Mouse (Mus musculus): ENCODE data around the gene Oxld1. TPM values are rescaled to one million over a fixed set of nuclear protein-coding genes. Genes with fewer than 3 reads are reported as not detected.

Gene Oxld1
- total RNA-seq (2014; rRNA removed; ENCODE audit: low replicate concordance) (69.2 and 85.3 TPM in 2 replicates), polyA plus RNA-seq (2015; fragmentation: Nextera tagmentation; extraction: Ambion mirVana) (40.1 and 45.3 TPM in 2 replicates)

- Histone ChIP-seq H3K4me1 (ENCODE audit: control insufficient read depth, insufficient read depth) (peaks cover 7% of the 10 kb centered on the region), H3K4me3 (ENCODE audit: low read depth, low read length) (peak within 1 kb of the TSS; percentile 81), H3K36me3 (replicated peaks; ENCODE audit: control insufficient read depth, insufficient read depth, low read length) (peaks cover 22% of the 10 kb centered on the region), H3K9me3 (replicated peaks; ENCODE audit: control insufficient read depth, low read length) (no peaks in the 10 kb centered on the region), H3K27me3 (ENCODE audit: control insufficient read depth, insufficient read depth, low read length) (no peaks in the 10 kb centered on the region), H3K4me2 (ENCODE audit: low read depth, low read length) (peak within 1 kb of the TSS; percentile 97), H3K9ac (replicated peaks; ENCODE audit: low read depth, low read length) (peak within 1 kb of the TSS; percentile 73), H3K27ac (ENCODE audit: low read depth) (peak within 1 kb of the TSS; percentile 88)
- DNase-seq (ENCODE audit: low spot score) (peak; percentile 93), ATAC-seq (ENCODE audit: insufficient read depth, low read depth) (peak; percentile 92)
- TF ChIP-seq EP300 (IDR thresholded peaks at IDR 0.05; ENCODE audit: low read depth) (no peak), CTCF (IDR thresholded peaks at IDR 0.05; ENCODE audit: low read depth) (no peak)
- 4% methylated on average over 62 of the region's 62 CpGs for WGBS
These were observed at the start of gene Oxld1, which contains the start of gene Ccdc137 for GRCm38 (mm10) chr11:120457772-120458751. Gene Oxld1 (minus strand): TSS chr11:120458068. Gene Ccdc137 (plus strand): TSS chr11:120458115.

GRCm38 (mm10) chr11:120506899-120507298 is 49.0 kb upstream of the Oxld1 start:
- 57% methylated on average over 4 of the region's 4 CpGs for WGBS
- ATAC-seq (ENCODE audit: insufficient read depth, low read depth) (peak; percentile 65), DNase-seq (ENCODE audit: low spot score) (peak; percentile 76)
- Histone ChIP-seq H3K4me2 (ENCODE audit: low read depth, low read length) (no peak overlapping the region), H3K9ac (replicated peaks; ENCODE audit: low read depth, low read length) (no peak overlapping the region), H3K27ac (ENCODE audit: low read depth) (no peak overlapping the region), H3K27me3 (ENCODE audit: control insufficient read depth, insufficient read depth, low read length) (no peaks in the 10 kb centered on the region), H3K4me3 (ENCODE audit: low read depth, low read length) (no peak overlapping the region), H3K4me1 (ENCODE audit: control insufficient read depth, insufficient read depth) (peaks cover 9% of the 10 kb centered on the region; the same call in 1 of the 2 replicates), H3K9me3 (replicated peaks; ENCODE audit: control insufficient read depth, low read length) (no peaks in the 10 kb centered on the region), H3K36me3 (replicated peaks; ENCODE audit: control insufficient read depth, insufficient read depth, low read length) (no peaks in the 10 kb centered on the region)
- TF ChIP-seq CTCF (IDR thresholded peaks at IDR 0.05; ENCODE audit: low read depth) (peak; percentile 48), EP300 (IDR thresholded peaks at IDR 0.05; ENCODE audit: low read depth) (no peak)

- ATAC-seq (ENCODE audit: insufficient read depth, low read depth) (no peak), DNase-seq (ENCODE audit: low spot score) (no peak)
- 84% methylated on average over 3 of the region's 3 CpGs for WGBS
- H3K4me2 ChIP-seq (ENCODE audit: low read depth, low read length), result no peak overlapping the region
- no peak for TF ChIP-seq EP300 (IDR thresholded peaks at IDR 0.05; ENCODE audit: low read depth)
- no peak for TF ChIP-seq CTCF (IDR thresholded peaks at IDR 0.05; ENCODE audit: low read depth)
- H3K27me3 ChIP-seq (ENCODE audit: control insufficient read depth, insufficient read depth, low read length), result no peaks in the 10 kb centered on the region
- H3K9ac ChIP-seq (replicated peaks; ENCODE audit: low read depth, low read length), result no peak overlapping the region
- H3K4me3 ChIP-seq (ENCODE audit: low read depth, low read length), result no peak overlapping the region
- peaks cover 7% of the 10 kb centered on the region; the same call in 1 of the 2 replicates for H3K4me1 ChIP-seq (ENCODE audit: control insufficient read depth, insufficient read depth)
- H3K27ac ChIP-seq (ENCODE audit: low read depth), result no peak overlapping the region
- no peaks in the 10 kb centered on the region for H3K9me3 ChIP-seq (replicated peaks; ENCODE audit: control insufficient read depth, low read length)
- H3K36me3 ChIP-seq (replicated peaks; ENCODE audit: control insufficient read depth, insufficient read depth, low read length), result no peaks in the 10 kb centered on the region
These were observed 47.8 kb upstream of the Oxld1 start for GRCm38 (mm10) chr11:120505661-120506060.

- Histone ChIP-seq H3K4me1 (ENCODE audit: control insufficient read depth, insufficient read depth) (peaks cover 8% of the 10 kb centered on the region), H3K36me3 (replicated peaks; ENCODE audit: control insufficient read depth, insufficient read depth, low read length) (peaks cover 21% of the 10 kb centered on the region), H3K4me2 (ENCODE audit: low read depth, low read length) (no peak overlapping the region), H3K9ac (replicated peaks; ENCODE audit: low read depth, low read length) (no peak overlapping the region), H3K27me3 (ENCODE audit: control insufficient read depth, insufficient read depth, low read length) (no peaks in the 10 kb centered on the region), H3K27ac (ENCODE audit: low read depth) (no peak overlapping the region), H3K9me3 (replicated peaks; ENCODE audit: control insufficient read depth, low read length) (no peaks in the 10 kb centered on the region), H3K4me3 (ENCODE audit: low read depth, low read length) (no peak overlapping the region)
- ATAC-seq (ENCODE audit: insufficient read depth, low read depth) (no peak), DNase-seq (ENCODE audit: low spot score) (no peak)
- TF ChIP-seq EP300 (IDR thresholded peaks at IDR 0.05; ENCODE audit: low read depth) (no peak), CTCF (IDR thresholded peaks at IDR 0.05; ENCODE audit: low read depth) (no peak)
- WGBS, result 85% methylated on average over 4 of the region's 4 CpGs
These were observed 43.8 kb upstream of the Oxld1 start for GRCm38 (mm10) chr11:120501701-120502100.

- no peak for TF ChIP-seq EP300 (IDR thresholded peaks at IDR 0.05; ENCODE audit: low read depth)
- no peak for TF ChIP-seq CTCF (IDR thresholded peaks at IDR 0.05; ENCODE audit: low read depth)
- no peaks in the 10 kb centered on the region for H3K27me3 ChIP-seq (ENCODE audit: control insufficient read depth, insufficient read depth, low read length)
- no peak overlapping the region for H3K9ac ChIP-seq (replicated peaks; ENCODE audit: low read depth, low read length)
- peaks cover 27% of the 10 kb centered on the region for H3K36me3 ChIP-seq (replicated peaks; ENCODE audit: control insufficient read depth, insufficient read depth, low read length)
- H3K4me3 ChIP-seq (ENCODE audit: low read depth, low read length), result no peak overlapping the region
- no peaks in the 10 kb centered on the region for H3K9me3 ChIP-seq (replicated peaks; ENCODE audit: control insufficient read depth, low read length)
- no peak overlapping the region for H3K4me2 ChIP-seq (ENCODE audit: low read depth, low read length)
- ATAC-seq (ENCODE audit: insufficient read depth, low read depth), result no peak
- WGBS, result 52% methylated on average over 6 of the region's 6 CpGs
- H3K27ac ChIP-seq (ENCODE audit: low read depth), result no peak overlapping the region
- peaks cover 8% of the 10 kb centered on the region for H3K4me1 ChIP-seq (ENCODE audit: control insufficient read depth, insufficient read depth)
- no peak for DNase-seq (ENCODE audit: low spot score)
These were observed 43.1 kb upstream of the Oxld1 start for GRCm38 (mm10) chr11:120501018-120501417.
